Mouse (Mus musculus) v-Abl transformed pro-B cells (cell line): ENCODE results near the gene Ank.
"Not testable (repeated sequence)": the region's sequence is repeated elsewhere in the genome, so short reads cannot be mapped to it uniquely, and the experiment has no call there.

Experiments used
- in situ Hi-C, 2 experiments: fragments of 400-800 bp; cut with MboI; formaldehyde crosslinking; loops; one replicate each; pipeline ENCODE4 v1.15.1; 2025; ENCODE audit not compliant: unreplicated experiment in 2 of 2

The Ank gene

GRCm38 (mm10) chr15:27465391-27466005 lies 979 bp upstream of the Ank start:
- in situ Hi-C loops, result no loop called here

GRCm38 (mm10) chr15:27467081-27467491 lies 609 bp downstream of the Ank start:
- in situ Hi-C loops, result no loop called here

- in situ Hi-C loops, result no loop called here
These were observed 1.2 kb downstream of the Ank start for GRCm38 (mm10) chr15:27467641-27468040.

GRCm38 (mm10) chr15:27468822-27469488 lies 2.5 kb downstream of the Ank start:
- in situ Hi-C loops, result no loop called here

- in situ Hi-C loops, result not testable (repeated sequence)
These were observed 3.9 kb downstream of the Ank start for GRCm38 (mm10) chr15:27470346-27470745.

- in situ Hi-C loops, result no loop called here
These were observed 5.8 kb downstream of the Ank start for GRCm38 (mm10) chr15:27472315-27472714.

- in situ Hi-C loops, result no loop called here
These were observed 9.5 kb downstream of the Ank start for GRCm38 (mm10) chr15:27475988-27476387.

GRCm38 (mm10) chr15:27476671-27477070 lies 10.2 kb downstream of the Ank start:
- in situ Hi-C loops, result no loop called here

GRCm38 (mm10) chr15:27477159-27477558 lies 10.7 kb downstream of the Ank start:
- in situ Hi-C loops, result no loop called here

- in situ Hi-C loops, result no loop called here
These were observed 11.2 kb downstream of the Ank start for GRCm38 (mm10) chr15:27477630-27478029.

- in situ Hi-C loops, result no loop called here
These were observed 14.0 kb downstream of the Ank start for GRCm38 (mm10) chr15:27480333-27481015.

- in situ Hi-C loops, result no loop called here
These were observed 15.5 kb downstream of the Ank start for GRCm38 (mm10) chr15:27481956-27482355.

- in situ Hi-C loops, result no loop called here
These were observed 16.7 kb downstream of the Ank start for GRCm38 (mm10) chr15:27483183-27483582.

GRCm38 (mm10) chr15:27485567-27486278 lies 19.2 kb downstream of the Ank start:
- in situ Hi-C loops, result no loop called here

- in situ Hi-C loops, result no loop called here
These were observed 19.8 kb downstream of the Ank start for GRCm38 (mm10) chr15:27486279-27486618.

- in situ Hi-C loops, result no loop called here
These were observed 20.6 kb downstream of the Ank start for GRCm38 (mm10) chr15:27487059-27487458.

- in situ Hi-C loops, result no loop called here
These were observed 21.6 kb downstream of the Ank start for GRCm38 (mm10) chr15:27488042-27488441.

GRCm38 (mm10) chr15:27490676-27491075 lies 24.2 kb downstream of the Ank start:
- in situ Hi-C loops, result no loop called here

GRCm38 (mm10) chr15:27491425-27492070 lies 25.1 kb downstream of the Ank start:
- in situ Hi-C loops, result no loop called here

GRCm38 (mm10) chr15:27492156-27492555 lies 25.7 kb downstream of the Ank start:
- in situ Hi-C loops, result no loop called here

GRCm38 (mm10) chr15:27492734-27493133 lies 26.3 kb downstream of the Ank start:
- in situ Hi-C loops, result no loop called here
